Mouse (Mus musculus) neural tube, embryonic 11.5 days (tissue): Measurements from ENCODE around the gene Mapkapk2. TPM values are rescaled to one million over a fixed set of nuclear protein-coding genes. Genes with fewer than 3 reads are reported as not detected.

ENCODE experiments used
- polyA plus RNA-seq: library from polyadenylated mRNA; unstranded; fragments of >200 nt; fragmentation: Nextera tagmentation; extraction: Ambion mirVana; gene quantifications from 2 replicates; pipeline ENCODE4 v1.2.1, GENCODE M21; 2014

Gene Mapkapk2
- polyA plus RNA-seq, 1 experiment from 2014 or later, result 36.5 TPM

Other genes with a start within 250 kb of the Mapkapk2 start
- not detected in 2 replicates for gene Fcmr, start 232.2 kb downstream of the Mapkapk2 start, polyA plus RNA-seq
- not detected in 2 replicates for gene Il24, start 210.4 kb downstream of the Mapkapk2 start, polyA plus RNA-seq
- not detected in 2 replicates for gene Il20, start 186.4 kb downstream of the Mapkapk2 start, polyA plus RNA-seq
- gene Il19, start 157.7 kb downstream of the Mapkapk2 start, polyA plus RNA-seq, result 0.23 TPM in 1 of 2 replicates, not detected in the other
- gene Il10, start 78.0 kb downstream of the Mapkapk2 start, polyA plus RNA-seq, result not detected in 2 replicates
- gene Dyrk3, start 40.5 kb upstream of the Mapkapk2 start, polyA plus RNA-seq, result 10.4 and 11.3 TPM in 2 replicates
- 55.0 and 58.5 TPM in 2 replicates for gene Eif2d, start 55.4 kb upstream of the Mapkapk2 start, polyA plus RNA-seq
- 1.2 and 1.4 TPM in 2 replicates for gene Rassf5, start 147.4 kb upstream of the Mapkapk2 start, polyA plus RNA-seq
- gene Ikbke, start 181.8 kb upstream of the Mapkapk2 start, polyA plus RNA-seq, result 0.81 and 0.93 TPM in 2 replicates